Mouse (Mus musculus): ENCODE results near the gene Mbtps1. TPM values are rescaled to one million over a fixed set of nuclear protein-coding genes. Genes with fewer than 3 reads are reported as not detected.
A peak's percentile ranks its signal among the peaks of the same experiment; 100 is the strongest.

The Mbtps1 gene
- 132 and 150 TPM in 2 replicates for polyA plus RNA-seq (2015; fragmentation: Nextera tagmentation; extraction: Ambion mirVana)

- Histone ChIP-seq H3K4me1 (peaks cover 37% of the 10 kb centered on the region), H3K9ac (peak within 1 kb of the TSS; percentile 85), H3K27ac (peak within 1 kb of the TSS; percentile 90), H3K36me3 (peaks cover 19% of the 10 kb centered on the region), H3K27me3 (no peaks in the 10 kb centered on the region), H3K4me2 (peak within 1 kb of the TSS; percentile 75), H3K4me3 (peak within 1 kb of the TSS; percentile 75), H3K9me3 (no peaks in the 10 kb centered on the region)
- 7% methylated on average over 57 of the region's 63 CpGs for WGBS
- peak; percentile 90 for ATAC-seq (ENCODE audit: insufficient number of reproducible peaks, insufficient read depth, low FRiP score, low TSS enrichment, low read depth)
Measured at GRCm38 (mm10) chr8:119558603-119559401, at the start of gene Mbtps1. Gene Mbtps1 (minus strand): TSS chr8:119558735.

- peaks cover 17% of the 10 kb centered on the region for H3K36me3 ChIP-seq
Measured at GRCm38 (mm10) chr8:119606224-119606623, 47.7 kb upstream of the Mbtps1 start.

GRCm38 (mm10) chr8:119604996-119605395 is 46.5 kb upstream of the Mbtps1 start, which contains the start of gene Taf1c:
Gene Taf1c (minus strand): TSS chr8:119605222.
- Histone ChIP-seq H3K36me3 (peaks cover 29% of the 10 kb centered on the region), H3K9ac (peak within 1 kb of the TSS; percentile 89), H3K27ac (peak within 1 kb of the TSS; percentile 40), H3K4me3 (peak within 1 kb of the TSS; percentile 80), H3K4me2 (peak within 1 kb of the TSS; percentile 91), H3K9me3 (no peaks in the 10 kb centered on the region), H3K4me1 (peaks cover 11% of the 10 kb centered on the region), H3K27me3 (no peaks in the 10 kb centered on the region)
- ATAC-seq (ENCODE audit: insufficient number of reproducible peaks, insufficient read depth, low FRiP score, low TSS enrichment, low read depth) = no peak; the same call in 1 of the 2 replicates
- WGBS = under 1% methylated on average over 23 of the region's 23 CpGs

More at GRCm38 (mm10) chr8:119606224-119606623, 47.7 kb upstream of the Mbtps1 start:
- no peak for ATAC-seq (ENCODE audit: insufficient number of reproducible peaks, insufficient read depth, low FRiP score, low TSS enrichment, low read depth)
- Histone ChIP-seq H3K4me3 (no peak overlapping the region), H3K9ac (no peak overlapping the region), H3K27me3 (no peaks in the 10 kb centered on the region), H3K4me1 (peaks cover 11% of the 10 kb centered on the region), H3K27ac (no peak overlapping the region), H3K4me2 (no peak overlapping the region), H3K9me3 (no peaks in the 10 kb centered on the region)
- WGBS = 84% methylated on average over 2 of the region's 2 CpGs

- H3K36me3 ChIP-seq = peaks cover 35% of the 10 kb centered on the region
- H3K4me2 ChIP-seq = peak overlapping the region; percentile 91
- peak overlapping the region; percentile 89 for H3K9ac ChIP-seq
- H3K27me3 ChIP-seq = no peaks in the 10 kb centered on the region
- H3K9me3 ChIP-seq = no peaks in the 10 kb centered on the region
- H3K4me3 ChIP-seq = peak overlapping the region; percentile 80
- ATAC-seq (ENCODE audit: insufficient number of reproducible peaks, insufficient read depth, low FRiP score, low TSS enrichment, low read depth) = no peak
- peak overlapping the region; percentile 28; the same call in 1 of the 2 replicates for H3K27ac ChIP-seq
- 39% methylated on average over 12 of the region's 12 CpGs for WGBS
- H3K4me1 ChIP-seq = peaks cover 11% of the 10 kb centered on the region
Measured at GRCm38 (mm10) chr8:119604398-119604803, 45.9 kb upstream of the Mbtps1 start.

GRCm38 (mm10) chr8:119603771-119604170 is 45.2 kb upstream of the Mbtps1 start:
- H3K27ac ChIP-seq = no peak overlapping the region
- peak overlapping the region; percentile 80 for H3K4me3 ChIP-seq
- peaks cover 11% of the 10 kb centered on the region for H3K4me1 ChIP-seq
- WGBS = 92% methylated on average over 4 of the region's 4 CpGs
- H3K9me3 ChIP-seq = no peaks in the 10 kb centered on the region
- peak overlapping the region; percentile 91 for H3K4me2 ChIP-seq
- ATAC-seq (ENCODE audit: insufficient number of reproducible peaks, insufficient read depth, low FRiP score, low TSS enrichment, low read depth) = no peak
- H3K27me3 ChIP-seq = no peaks in the 10 kb centered on the region
- peaks cover 42% of the 10 kb centered on the region for H3K36me3 ChIP-seq
- H3K9ac ChIP-seq = peak overlapping the region; percentile 89

GRCm38 (mm10) chr8:119591456-119591855 is 32.9 kb upstream of the Mbtps1 start:
- WGBS = 84% methylated on average over 7 of the region's 7 CpGs
- no peak for ATAC-seq (ENCODE audit: insufficient number of reproducible peaks, insufficient read depth, low FRiP score, low TSS enrichment, low read depth)

GRCm38 (mm10) chr8:119590348-119590747 is 31.8 kb upstream of the Mbtps1 start:
- H3K4me2 ChIP-seq = no peak overlapping the region
- H3K9me3 ChIP-seq = no peaks in the 10 kb centered on the region
- H3K4me3 ChIP-seq = no peak overlapping the region
- H3K36me3 ChIP-seq = no peaks in the 10 kb centered on the region
- H3K27me3 ChIP-seq = no peaks in the 10 kb centered on the region
- no peak for ATAC-seq (ENCODE audit: insufficient number of reproducible peaks, insufficient read depth, low FRiP score, low TSS enrichment, low read depth)
- H3K27ac ChIP-seq = no peak overlapping the region
- peaks cover 13% of the 10 kb centered on the region; the same call in 1 of the 2 replicates for H3K4me1 ChIP-seq
- WGBS = 82% methylated on average over 14 of the region's 14 CpGs
- no peak overlapping the region for H3K9ac ChIP-seq

More at GRCm38 (mm10) chr8:119591456-119591855, 32.9 kb upstream of the Mbtps1 start:
- Histone ChIP-seq H3K9me3 (no peaks in the 10 kb centered on the region), H3K4me3 (no peak overlapping the region), H3K27me3 (no peaks in the 10 kb centered on the region), H3K36me3 (peaks cover 7% of the 10 kb centered on the region; the same call in 1 of the 2 replicates), H3K27ac (no peak overlapping the region), H3K9ac (no peak overlapping the region), H3K4me2 (no peak overlapping the region), H3K4me1 (peaks cover 7% of the 10 kb centered on the region; the same call in 1 of the 2 replicates)

GRCm38 (mm10) chr8:119588844-119589243 is 30.3 kb upstream of the Mbtps1 start:
- no peak for ATAC-seq (ENCODE audit: insufficient number of reproducible peaks, insufficient read depth, low FRiP score, low TSS enrichment, low read depth)
- no peaks in the 10 kb centered on the region for H3K27me3 ChIP-seq

GRCm38 (mm10) chr8:119588321-119588720 is 29.8 kb upstream of the Mbtps1 start:
- Histone ChIP-seq H3K9ac (no peak overlapping the region), H3K27ac (no peak overlapping the region), H3K27me3 (no peaks in the 10 kb centered on the region), H3K36me3 (no peaks in the 10 kb centered on the region), H3K4me3 (no peak overlapping the region), H3K4me2 (no peak overlapping the region), H3K4me1 (peaks cover 13% of the 10 kb centered on the region; the same call in 1 of the 2 replicates), H3K9me3 (no peaks in the 10 kb centered on the region)
- no peak for ATAC-seq (ENCODE audit: insufficient number of reproducible peaks, insufficient read depth, low FRiP score, low TSS enrichment, low read depth)
- whole genome bisulfite sequencing = 57% methylated on average over 4 of the region's 4 CpGs

More at GRCm38 (mm10) chr8:119588844-119589243, 30.3 kb upstream of the Mbtps1 start:
- Histone ChIP-seq H3K9ac (no peak overlapping the region), H3K4me2 (no peak overlapping the region), H3K4me3 (no peak overlapping the region), H3K4me1 (peaks cover 13% of the 10 kb centered on the region; the same call in 1 of the 2 replicates), H3K36me3 (no peaks in the 10 kb centered on the region), H3K27ac (no peak overlapping the region), H3K9me3 (no peaks in the 10 kb centered on the region)
- WGBS = 15% methylated on average over 10 of the region's 10 CpGs

- Histone ChIP-seq H3K27ac (no peak overlapping the region), H3K9ac (peak overlapping the region; percentile 62), H3K4me3 (peak overlapping the region; percentile 38), H3K27me3 (no peaks in the 10 kb centered on the region), H3K36me3 (no peaks in the 10 kb centered on the region), H3K4me2 (peak overlapping the region; percentile 65), H3K9me3 (no peaks in the 10 kb centered on the region), H3K4me1 (peaks cover 13% of the 10 kb centered on the region; the same call in 1 of the 2 replicates)
- 12% methylated on average over 23 of the region's 24 CpGs for WGBS
- peak; percentile 56; the same call in 1 of the 2 replicates for ATAC-seq (ENCODE audit: insufficient number of reproducible peaks, insufficient read depth, low FRiP score, low TSS enrichment, low read depth)
Measured at GRCm38 (mm10) chr8:119585901-119586300, 27.4 kb upstream of the Mbtps1 start.

- Histone ChIP-seq H3K36me3 (no peaks in the 10 kb centered on the region), H3K27me3 (peaks cover 31% of the 10 kb centered on the region), H3K9me3 (no peaks in the 10 kb centered on the region), H3K4me2 (no peak overlapping the region), H3K27ac (no peak overlapping the region), H3K4me1 (peaks cover 2% of the 10 kb centered on the region; the same call in 1 of the 2 replicates), H3K4me3 (no peak overlapping the region), H3K9ac (no peak overlapping the region)
- no peak for ATAC-seq (ENCODE audit: insufficient number of reproducible peaks, insufficient read depth, low FRiP score, low TSS enrichment, low read depth)
- WGBS = 83% methylated on average over 5 of the region's 5 CpGs
Measured at GRCm38 (mm10) chr8:119580441-119581161, 22.1 kb upstream of the Mbtps1 start.

Measured in embryonic facial prominence, embryonic 13.5 days (tissue).